Mouse (Mus musculus) heart, postnatal 0 days (tissue): ENCODE data around the gene Scarb2. TPM values are rescaled to one million over a fixed set of nuclear protein-coding genes. Genes with fewer than 3 reads are reported as not detected.

Experiments
- ATAC-seq: fragments of 200-750 bp; cut with Nextera tagmentation; 2 replicates; pipeline ENCODE4 v1.8.0; 2017; ENCODE audit warnings: low read depth, moderate number of reproducible peaks, moderate library complexity; ENCODE audit not compliant: insufficient read depth
- DNase-seq: peaks from one replicate; pipeline ENCODE4 v3.0.0-alpha.2; 2016; ENCODE audit warnings: low spot score
- H3K27ac ChIP-seq: fragments of 300-500 bp; sonication (generic); 2 replicates; pipeline ENCODE4 v1.5.1; 2014; ENCODE audit warnings: low read depth, mild to moderate bottlenecking
- H3K27me3 ChIP-seq: fragments of 300-500 bp; sonication (generic); 2 replicates; pipeline ENCODE4 v1.6.1; 2014; ENCODE audit warnings: low read length, mixed read lengths; ENCODE audit not compliant: control insufficient read depth, insufficient read depth
- H3K36me3 ChIP-seq: fragments of 300-500 bp; sonication (generic); replicated peaks from 2 replicates; pipeline ENCODE4 v1.6.1; 2014; ENCODE audit warnings: low read length, mixed read lengths; ENCODE audit not compliant: control insufficient read depth, insufficient read depth
- H3K4me1 ChIP-seq: fragments of 300-500 bp; sonication (generic); 2 replicates; pipeline ENCODE4 v1.6.1; 2014; ENCODE audit warnings: antibody characterized with exemption; ENCODE audit not compliant: control insufficient read depth, insufficient read depth
- H3K4me2 ChIP-seq: fragments of 300-500 bp; sonication (generic); 2 replicates; pipeline ENCODE4 v1.6.1; 2014; ENCODE audit warnings: low read depth, mild to moderate bottlenecking, low read length, moderate library complexity
- H3K4me3 ChIP-seq: fragments of 300-500 bp; sonication (generic); 2 replicates; pipeline ENCODE4 v1.5.1; 2014; ENCODE audit warnings: low read depth, low read length
- H3K9ac ChIP-seq: fragments of 300-500 bp; sonication (generic); replicated peaks from 2 replicates; pipeline ENCODE4 v1.6.1; 2014; ENCODE audit warnings: low read depth, low read length, mixed read lengths
- H3K9me3 ChIP-seq: fragments of 300-500 bp; sonication (generic); replicated peaks from 2 replicates; pipeline ENCODE4 v1.6.1; 2016; ENCODE audit warnings: low read length; ENCODE audit not compliant: control insufficient read depth
- CTCF ChIP-seq: IDR thresholded peaks from 2 replicates; pipeline ENCODE4 v1.5.1; 2016; ENCODE audit warnings: antibody characterized with exemption, control low read depth, low read depth
- EP300 ChIP-seq: IDR thresholded peaks from 2 replicates; pipeline ENCODE4 v1.6.1; 2016; ENCODE audit warnings: antibody characterized with exemption, low read depth
- WGBS: fragments of 180-500 bp; shearing (Covaris S2); extraction: QIAGEN DNeasy Blood & Tissue Kit; methylation state at CpG from one replicate; pipeline ENCODE4 v1.1.7; 2014; 5-methylcytosine and 5-hydroxymethylcytosine counted together
- polyA plus RNA-seq: library from polyadenylated mRNA; unstranded; fragments of >200 nt; fragmentation: Nextera tagmentation; extraction: Ambion mirVana; gene quantifications from 2 replicates; pipeline ENCODE4 v1.2.1, GENCODE M21; 2015
- total RNA-seq: library from RNA; depleted of rRNA; stranded (reverse); fragments of >200 nt; gene quantifications from 2 replicates; pipeline ENCODE4 v1.2.3, GENCODE M21; 2014; ENCODE audit warnings: low replicate concordance

Scarb2 gene
- total and polyA plus RNA-seq, 2 experiments from 2014 or later = 28.9 to 121 TPM

- Histone ChIP-seq H3K9ac (no peak overlapping the region), H3K27ac (no peak overlapping the region), H3K27me3 (no peaks in the 10 kb centered on the region), H3K4me3 (no peak overlapping the region), H3K36me3 (peaks cover 37% of the 10 kb centered on the region), H3K9me3 (no peaks in the 10 kb centered on the region), H3K4me1 (0 out of 2 replicates have a peak, but pooled peaks cover 5% of the 10 kb centered on the region), H3K4me2 (no peak overlapping the region)
- 75% methylated on average over 10 of the region's 10 CpGs for WGBS
- TF ChIP-seq EP300 (no peak), CTCF (no peak)
- DNase-seq (no peak), ATAC-seq (no peak)
Measured at GRCm38 (mm10) chr5:92403562-92404399, 102.9 kb downstream of the Scarb2 start.

GRCm38 (mm10) chr5:92402816-92403215 lies 103.8 kb downstream of the Scarb2 start:
- no peaks in the 10 kb centered on the region for H3K9me3 ChIP-seq
- WGBS = 56% methylated on average over 9 of the region's 9 CpGs
- ATAC-seq (no peak), DNase-seq (no peak)
- H3K27me3 ChIP-seq = no peaks in the 10 kb centered on the region
- H3K9ac ChIP-seq = no peak overlapping the region
- peaks cover 37% of the 10 kb centered on the region for H3K36me3 ChIP-seq
- no peak overlapping the region for H3K4me2 ChIP-seq
- H3K4me3 ChIP-seq = no peak overlapping the region
- no peak overlapping the region for H3K27ac ChIP-seq
- H3K4me1 ChIP-seq = peaks cover 10% of the 10 kb centered on the region; the same call in 1 of the 2 replicates
- TF ChIP-seq CTCF (no peak), EP300 (no peak)

GRCm38 (mm10) chr5:92398153-92398552 lies 108.5 kb downstream of the Scarb2 start:
- H3K27me3 ChIP-seq = no peaks in the 10 kb centered on the region
- 0 out of 2 replicates have a peak overlapping the region, but pooled peaks have one; percentile 26 for H3K27ac ChIP-seq
- H3K9ac ChIP-seq = 0 out of 2 replicates have a peak overlapping the region, but pooled peaks have one; percentile 3
- peaks cover 30% of the 10 kb centered on the region for H3K36me3 ChIP-seq
- TF ChIP-seq CTCF = peak; percentile 94
- no peak for TF ChIP-seq EP300
- peaks cover 15% of the 10 kb centered on the region; the same call in 1 of the 2 replicates for H3K4me1 ChIP-seq
- H3K4me2 ChIP-seq = no peak overlapping the region
- WGBS = 18% methylated on average over 5 of the region's 5 CpGs
- ATAC-seq (peak; percentile 89), DNase-seq (peak; percentile 85)
- no peak overlapping the region for H3K4me3 ChIP-seq
- no peaks in the 10 kb centered on the region for H3K9me3 ChIP-seq

- H3K9ac ChIP-seq = no peak overlapping the region
- DNase-seq (no peak), ATAC-seq (no peak)
- no peaks in the 10 kb centered on the region for H3K27me3 ChIP-seq
- peaks cover 21% of the 10 kb centered on the region; the same call in 1 of the 2 replicates for H3K4me1 ChIP-seq
- no peak overlapping the region for H3K27ac ChIP-seq
- H3K4me2 ChIP-seq = no peak overlapping the region
- peaks cover 23% of the 10 kb centered on the region for H3K36me3 ChIP-seq
- TF ChIP-seq EP300 (no peak), CTCF (no peak)
- no peak overlapping the region for H3K4me3 ChIP-seq
- WGBS = 57% methylated on average over 6 of the region's 6 CpGs
- no peaks in the 10 kb centered on the region for H3K9me3 ChIP-seq
Measured at GRCm38 (mm10) chr5:92396476-92396875, 110.2 kb downstream of the Scarb2 start.

GRCm38 (mm10) chr5:92395764-92396163 lies 110.9 kb downstream of the Scarb2 start:
- ATAC-seq = no peak
- 78% methylated on average over 3 of the region's 3 CpGs for WGBS
- Histone ChIP-seq H3K27ac (peak overlapping the region; percentile 25; the same call in 1 of the 2 replicates), H3K9ac (no peak overlapping the region), H3K4me1 (peaks cover 26% of the 10 kb centered on the region; the same call in 1 of the 2 replicates), H3K27me3 (no peaks in the 10 kb centered on the region), H3K9me3 (no peaks in the 10 kb centered on the region), H3K36me3 (peaks cover 19% of the 10 kb centered on the region), H3K4me2 (no peak overlapping the region), H3K4me3 (no peak overlapping the region)
- no peak for TF ChIP-seq CTCF
- no peak for DNase-seq
